ENCODE assay signal across 7 mouse cellular contexts in genomic region chr11:5705972-5706371, GRCm38 (mm10). TPM values are rescaled to one million over a fixed set of nuclear protein-coding genes. Genes with fewer than 3 reads are reported as not detected.
A peak's percentile ranks its signal among the peaks of the same experiment; 100 is the strongest.
DNase-seq lines count a peak whose midpoint lies in the region; ATAC-seq and TF ChIP-seq lines count a peak whose summit lies in the region.

No protein-coding gene starts in this region.

- peak overlapping the region; percentile 97; the same call in 1 of the 2 replicates for H3K4me3 ChIP-seq in lung, embryonic 14.5 days (ENCODE audit: low read depth, low read length)
- H3K4me3 ChIP-seq in lung, adult 2 months (replicated peaks; ENCODE audit: extremely low read depth, low read depth, low read length), result no peak overlapping the region
- H3K4me3 ChIP-seq in embryonic facial prominence, embryonic 14.5 days (ENCODE audit: low read depth, low read length), result peak overlapping the region; percentile 72; the same call in 1 of the 2 replicates
- peak overlapping the region; percentile 99; the same call in 1 of the 2 replicates for H3K4me3 ChIP-seq in intestine, embryonic 16.5 days (ENCODE audit: low read length)
- peak overlapping the region; percentile 97 for H3K4me3 ChIP-seq in neural tube, embryonic 15.5 days (replicated peaks)

- no peak for TF ChIP-seq POLR2A in lung, adult 2 months (IDR thresholded peaks at IDR 0.05; ENCODE audit: borderline replicate concordance, extremely low read depth, low read depth, low read length)

- TF ChIP-seq CTCF in lung, embryonic 14.5 days (IDR thresholded peaks at IDR 0.05; ENCODE audit: low read depth), result no peak
- no peak for TF ChIP-seq CTCF in lung, adult 2 months (IDR thresholded peaks at IDR 0.05; ENCODE audit: insufficient read depth, low read length)

- H3K36me3 ChIP-seq in lung, embryonic 14.5 days (ENCODE audit: insufficient read depth), result peaks cover 23% of the 10 kb centered on the region
- peaks cover 21% of the 10 kb centered on the region for H3K36me3 ChIP-seq in embryonic facial prominence, embryonic 14.5 days (ENCODE audit: control insufficient read depth, insufficient read depth, low read length)
- H3K36me3 ChIP-seq in intestine, embryonic 16.5 days (ENCODE audit: control insufficient read depth, insufficient read depth, low read length), result peaks cover 7% of the 10 kb centered on the region; the same call in 1 of the 2 replicates
- H3K36me3 ChIP-seq in neural tube, embryonic 15.5 days, result peaks cover 19% of the 10 kb centered on the region

- H3K9me3 ChIP-seq in lung, embryonic 14.5 days (ENCODE audit: low read depth, low read length), result no peaks in the 10 kb centered on the region
- H3K9me3 ChIP-seq in embryonic facial prominence, embryonic 14.5 days (ENCODE audit: control insufficient read depth, low read length), result no peaks in the 10 kb centered on the region
- no peaks in the 10 kb centered on the region for H3K9me3 ChIP-seq in intestine, embryonic 16.5 days (ENCODE audit: control insufficient read depth, low read length)
- no peaks in the 10 kb centered on the region for H3K9me3 ChIP-seq in neural tube, embryonic 15.5 days (replicated peaks)

- no peak for DNase-seq in lung, embryonic 14.5 days
- no peak for DNase-seq in lung, adult 2 months
- no peak for DNase-seq in embryonic facial prominence, embryonic 14.5 days (ENCODE audit: low spot score)
- DNase-seq in lung, postnatal 4 days, result no peak

- H3K27ac ChIP-seq in lung, embryonic 14.5 days (ENCODE audit: low read depth), result no peak overlapping the region
- H3K27ac ChIP-seq in embryonic facial prominence, embryonic 14.5 days (replicated peaks; ENCODE audit: low read depth, low read length), result no peak overlapping the region
- H3K27ac ChIP-seq in intestine, embryonic 16.5 days (ENCODE audit: low read length), result no peak overlapping the region
- H3K27ac ChIP-seq in neural tube, embryonic 15.5 days (replicated peaks), result no peak overlapping the region

- no peaks in the 10 kb centered on the region for H3K27me3 ChIP-seq in lung, embryonic 14.5 days (ENCODE audit: insufficient read depth, low read length)
- H3K27me3 ChIP-seq in embryonic facial prominence, embryonic 14.5 days (replicated peaks; ENCODE audit: control insufficient read depth, insufficient read depth, low read length), result no peaks in the 10 kb centered on the region
- no peaks in the 10 kb centered on the region for H3K27me3 ChIP-seq in intestine, embryonic 16.5 days (replicated peaks; ENCODE audit: control insufficient read depth, insufficient read depth, low read length)
- H3K27me3 ChIP-seq in neural tube, embryonic 15.5 days (replicated peaks), result no peaks in the 10 kb centered on the region

- no peak overlapping the region; the same call in 1 of the 2 replicates for H3K9ac ChIP-seq in lung, embryonic 14.5 days
- 0 out of 2 replicates have a peak overlapping the region, but pooled peaks have one; percentile 93 for H3K9ac ChIP-seq in embryonic facial prominence, embryonic 14.5 days (ENCODE audit: low read depth, low read length)
- H3K9ac ChIP-seq in intestine, embryonic 16.5 days (ENCODE audit: low read depth, low read length), result 0 out of 2 replicates have a peak overlapping the region, but pooled peaks have one; percentile 94
- peak overlapping the region; percentile 94 for H3K9ac ChIP-seq in neural tube, embryonic 15.5 days (replicated peaks)

- no peaks in the 10 kb centered on the region for H3K4me1 ChIP-seq in lung, embryonic 14.5 days (ENCODE audit: insufficient read depth)
- H3K4me1 ChIP-seq in lung, adult 2 months (ENCODE audit: control insufficient read depth, insufficient read depth, low read length), result peaks cover 10% of the 10 kb centered on the region
- peaks cover 12% of the 10 kb centered on the region for H3K4me1 ChIP-seq in embryonic facial prominence, embryonic 14.5 days (ENCODE audit: control insufficient read depth, insufficient read depth, low read length)
- H3K4me1 ChIP-seq in intestine, embryonic 16.5 days (ENCODE audit: control insufficient read depth, insufficient read depth, low read length), result peaks cover 11% of the 10 kb centered on the region
- H3K4me1 ChIP-seq in neural tube, embryonic 15.5 days, result peaks cover 14% of the 10 kb centered on the region

- H3K4me2 ChIP-seq in lung, embryonic 14.5 days, result peak overlapping the region; percentile 89
- H3K4me2 ChIP-seq in embryonic facial prominence, embryonic 14.5 days (ENCODE audit: low read depth, low read length), result peak overlapping the region; percentile 81
- H3K4me2 ChIP-seq in intestine, embryonic 16.5 days (ENCODE audit: low read depth, low read length), result peak overlapping the region; percentile 92
- peak overlapping the region; percentile 71 for H3K4me2 ChIP-seq in neural tube, embryonic 15.5 days

- WGBS in lung, embryonic 14.5 days, result 92% methylated on average over 9 of the region's 9 CpGs
- WGBS in lung, adult 2 months, result 89% methylated on average over 9 of the region's 9 CpGs
- 90% methylated on average over 9 of the region's 9 CpGs for WGBS in embryonic facial prominence, embryonic 14.5 days
- WGBS in intestine, embryonic 16.5 days, result 87% methylated on average over 9 of the region's 9 CpGs
- WGBS in neural tube, embryonic 15.5 days, result 93% methylated on average over 9 of the region's 9 CpGs

- no peak for ATAC-seq in lung, embryonic 14.5 days (ENCODE audit: insufficient read depth)
- no peak for ATAC-seq in embryonic facial prominence, embryonic 14.5 days (ENCODE audit: low read depth)
- no peak for ATAC-seq in intestine, embryonic 16.5 days
- no peak for ATAC-seq in neural tube, embryonic 15.5 days (ENCODE audit: low FRiP score)
- no peak for ATAC-seq in monocyte, adult 5-6 weeks (replicated peaks; ENCODE audit: insufficient number of reproducible peaks, low FRiP score, low TSS enrichment, poor library complexity, severe bottlenecking)

RNA-seq across cellular contexts. Expression of gene Mrps24, which starts 9.5 kb away (rescaled TPM):
- 193 and 208 TPM in 2 replicates for polyA plus RNA-seq in lung, embryonic 14.5 days (2014; fragmentation: Nextera tagmentation; extraction: Ambion mirVana)
- polyA plus RNA-seq in lung, adult 2 months (2012; rRNA removed), result 130 and 199 TPM in 2 replicates
- 195 and 198 TPM in 2 replicates for polyA plus RNA-seq in embryonic facial prominence, embryonic 14.5 days (2014; fragmentation: Nextera tagmentation; extraction: Ambion mirVana)
- polyA plus RNA-seq in intestine, embryonic 16.5 days (2015; fragmentation: Nextera tagmentation; extraction: Ambion mirVana), result 219 and 236 TPM in 2 replicates
- 197 and 206 TPM in 2 replicates for polyA plus RNA-seq in neural tube, embryonic 15.5 days (2015; fragmentation: Nextera tagmentation; extraction: Ambion mirVana)
- 29.1 to 47.5 TPM (median 33.5 TPM) in 3 replicates for total RNA-seq in monocyte, adult 5-6 weeks (2017)

RNA-seq across cellular contexts. Expression of gene Urgcp, which starts 56.2 kb away (rescaled TPM):
- 18.3 and 20.1 TPM in 2 replicates for polyA plus RNA-seq in lung, embryonic 14.5 days (2014; fragmentation: Nextera tagmentation; extraction: Ambion mirVana)
- 21.5 and 21.9 TPM in 2 replicates for polyA plus RNA-seq in lung, adult 2 months (2012; rRNA removed)
- 22.5 and 25.2 TPM in 2 replicates for polyA plus RNA-seq in embryonic facial prominence, embryonic 14.5 days (2014; fragmentation: Nextera tagmentation; extraction: Ambion mirVana)
- 21.6 and 23.7 TPM in 2 replicates for polyA plus RNA-seq in intestine, embryonic 16.5 days (2015; fragmentation: Nextera tagmentation; extraction: Ambion mirVana)
- 33.0 and 34.1 TPM in 2 replicates for polyA plus RNA-seq in neural tube, embryonic 15.5 days (2015; fragmentation: Nextera tagmentation; extraction: Ambion mirVana)
- 7.2 to 13.7 TPM (median 10.5 TPM) in 3 replicates for total RNA-seq in monocyte, adult 5-6 weeks (2017)
